Mouse (Mus musculus) ovary, postnatal 10 days (tissue): ENCODE measurements at regions not wholly inside any gene's neighbourhood (a gene's known extent, or its start where the extent isn't known, plus 50 kb on each side); places are given as distances from the start of the nearest gene placed in this dataset.

Experiments used
- DNase-seq: peaks from one replicate; pipeline ENCODE4 v3.0.0; 2022; ENCODE audit warnings: low spot score

- DNase-seq = no peak
Measured at GRCm38 (mm10) chr1:154255971-154256370, 55.0 kb downstream of the Zfp648 start.

- no peak for DNase-seq
Measured at GRCm38 (mm10) chr1:154256811-154257210, 55.8 kb downstream of the Zfp648 start.

GRCm38 (mm10) chr1:154258511-154258910, 57.5 kb downstream of the Zfp648 start:
- DNase-seq = no peak

- no peak for DNase-seq
Measured at GRCm38 (mm10) chr1:154260393-154260792, 59.4 kb downstream of the Zfp648 start.

- DNase-seq = peak; percentile 15
Measured at GRCm38 (mm10) chr1:154281438-154281837, 80.5 kb downstream of the Zfp648 start.

- DNase-seq = no peak
Measured at GRCm38 (mm10) chr1:154286080-154286479, 85.1 kb downstream of the Zfp648 start.

- DNase-seq = no peak
Measured at GRCm38 (mm10) chr1:154292729-154293128, 91.7 kb downstream of the Zfp648 start.

GRCm38 (mm10) chr1:154296080-154296479, 95.1 kb downstream of the Zfp648 start:
- DNase-seq = no peak

GRCm38 (mm10) chr1:154299866-154300265, 98.9 kb downstream of the Zfp648 start:
- no peak for DNase-seq

- no peak for DNase-seq
Measured at GRCm38 (mm10) chr1:154309650-154310049, 108.7 kb downstream of the Zfp648 start.
